Mouse (Mus musculus): Measurements from ENCODE around the gene C4bp. TPM values are rescaled to one million over a fixed set of nuclear protein-coding genes. Genes with fewer than 3 reads are reported as not detected.

The C4bp gene
- total and polyA plus RNA-seq, 3 experiments = not detected

DNA sequence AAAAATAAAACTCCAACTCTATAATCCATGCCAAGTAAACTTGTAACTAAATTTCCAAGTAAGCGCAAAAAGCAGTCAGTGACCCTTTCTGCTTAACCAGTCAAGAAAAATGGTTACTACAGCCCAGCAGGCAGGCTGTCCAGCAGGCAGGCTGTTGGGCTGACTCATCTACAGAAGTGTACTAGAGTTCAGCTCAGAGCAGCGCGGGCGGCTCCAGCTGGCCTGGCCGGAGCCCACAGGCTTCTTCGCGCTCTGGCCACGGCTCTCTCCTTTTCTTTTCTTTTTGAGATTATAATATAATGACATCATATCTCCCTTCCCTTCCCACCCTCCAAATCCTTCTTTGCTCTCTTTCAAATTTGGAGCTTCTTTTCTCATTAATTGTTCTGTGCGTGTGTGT lies 72.8 kb downstream of the C4bp start:
- Histone ChIP-seq H3K36me3 (ENCODE audit: control insufficient read depth in 1 of 2, insufficient read depth in 2 of 2, low read length in 2 of 2) (no peaks in the 10 kb centered on the region), H3K27ac (ENCODE audit: control insufficient read depth, low read depth, low read length) (no peak overlapping the region), H3K27me3 (ENCODE audit: control insufficient read depth in 1 of 2, insufficient read depth in 2 of 2, low read length in 2 of 2) (peaks cover 3% of the 10 kb centered on the region in 2 experiments; a peak in 3 of 4 replicates), H3K9ac (ENCODE audit: control insufficient read depth, low read depth, low read length, poor library complexity, severe bottlenecking) (no peak overlapping the region), H3K79me2 (ENCODE audit: control insufficient read depth, insufficient read depth, low read length, poor library complexity) (no peaks in the 10 kb centered on the region), H3K9me3 (replicated peaks; ENCODE audit: insufficient read depth, low read length) (no peaks in the 10 kb centered on the region), H3K4me1 (ENCODE audit: control insufficient read depth in 1 of 2, insufficient read depth in 2 of 2, low read length in 2 of 2) (no peaks in the 10 kb centered on the region), H3K4me3 (ENCODE audit: control insufficient read depth in 1 of 2, insufficient read depth in 1 of 2, low read depth in 2 of 2, low read length in 2 of 2) (no peak overlapping the region)
- no peak for DNase-seq (ENCODE audit: low read depth, low spot score)
- no peak for TF ChIP-seq ETS1 (IDR thresholded peaks at IDR 0.05; ENCODE audit: low read depth, low read length)
- no peak for TF ChIP-seq MAFK (IDR thresholded peaks at IDR 0.05; ENCODE audit: borderline replicate concordance, low read depth, low read length)
- no peak for TF ChIP-seq KAT2A (conservative IDR thresholded peaks at IDR 0.05; ENCODE audit: low read depth, low read length)
- TF ChIP-seq TAL1 (IDR thresholded peaks at IDR 0.05; ENCODE audit: low read length) = no peak
- TF ChIP-seq ZKSCAN1 (IDR thresholded peaks at IDR 0.05; ENCODE audit: low read depth, low read length) = no peak
- TF ChIP-seq RAD21 (IDR thresholded peaks at IDR 0.05; ENCODE audit: low read depth, low read length) = no peak
- no peak for TF ChIP-seq JUND (IDR thresholded peaks at IDR 0.05; ENCODE audit: low read depth, low read length)
- TF ChIP-seq E2F4 (IDR thresholded peaks at IDR 0.05; ENCODE audit: borderline replicate concordance, low read depth, low read length) = no peak

Other genes starting within 250 kb of the C4bp start
- not detected in 2 replicates for gene Cd55b, start 238.6 kb downstream of the C4bp start, total RNA-seq (2012; rRNA removed)
- gene Cd55b, start 238.6 kb downstream of the C4bp start, polyA plus RNA-seq (2012; ENCODE audit: insufficient read depth in 1 of 2, insufficient read length in 2 of 2, low read depth in 1 of 2, low replicate concordance in 2 of 2, missing spikeins in 1 of 2) = not detected
- 18.3 and 20.2 TPM in 2 replicates for gene Cd55, start 198.9 kb downstream of the C4bp start, total RNA-seq (2012; rRNA removed)
- gene Cd55, start 198.9 kb downstream of the C4bp start, polyA plus RNA-seq (2012; ENCODE audit: insufficient read depth in 1 of 2, insufficient read length in 2 of 2, low read depth in 1 of 2, low replicate concordance in 2 of 2, missing spikeins in 1 of 2) = 10 to 100 TPM in 1 of 2 experiments, not detected in 1; 12.8 TPM
- gene Zp3r, start 32.0 kb downstream of the C4bp start, total RNA-seq (2012; rRNA removed) = not detected in 2 replicates
- not detected for gene Zp3r, start 32.0 kb downstream of the C4bp start, polyA plus RNA-seq (2012; ENCODE audit: insufficient read depth in 1 of 2, insufficient read length in 2 of 2, low read depth in 1 of 2, low replicate concordance in 2 of 2, missing spikeins in 1 of 2)
- gene Gm29427, start 54.2 kb upstream of the C4bp start, total RNA-seq (2012; rRNA removed) = not detected in 2 replicates
- not detected for gene Gm29427, start 54.2 kb upstream of the C4bp start, polyA plus RNA-seq (2012; ENCODE audit: insufficient read depth in 1 of 2, insufficient read length in 2 of 2, low read depth in 1 of 2, low replicate concordance in 2 of 2, missing spikeins in 1 of 2)
- 7.1 and 8.6 TPM in 2 replicates for gene Yod1, start 55.7 kb upstream of the C4bp start, total RNA-seq (2012; rRNA removed)
- 1 to 10 TPM in 1 of 2 experiments, not detected in 1; 6.1 TPM for gene Yod1, start 55.7 kb upstream of the C4bp start, polyA plus RNA-seq (2012; ENCODE audit: insufficient read depth in 1 of 2, insufficient read length in 2 of 2, low read depth in 1 of 2, low replicate concordance in 2 of 2, missing spikeins in 1 of 2)
- 11.3 and 13.6 TPM in 2 replicates for gene Pfkfb2, start 67.6 kb upstream of the C4bp start, total RNA-seq (2012; rRNA removed)
- 10 to 100 TPM in 1 of 2 experiments, not detected in 1; 13.9 TPM for gene Pfkfb2, start 67.6 kb upstream of the C4bp start, polyA plus RNA-seq (2012; ENCODE audit: insufficient read depth in 1 of 2, insufficient read length in 2 of 2, low read depth in 1 of 2, low replicate concordance in 2 of 2, missing spikeins in 1 of 2)
- gene AA986860, start 70.3 kb upstream of the C4bp start, total RNA-seq (2012; rRNA removed) = 0.31 and 0.39 TPM in 2 replicates
- under 1 TPM in 1 of 2 experiments, not detected in 1; 0.58 TPM for gene AA986860, start 70.3 kb upstream of the C4bp start, polyA plus RNA-seq (2012; ENCODE audit: insufficient read depth in 1 of 2, insufficient read length in 2 of 2, low read depth in 1 of 2, low replicate concordance in 2 of 2, missing spikeins in 1 of 2)
- gene Fcamr, start 139.3 kb upstream of the C4bp start, total RNA-seq (2012; rRNA removed) = not detected in 2 replicates
- gene Fcamr, start 139.3 kb upstream of the C4bp start, polyA plus RNA-seq (2012; ENCODE audit: insufficient read depth in 1 of 2, insufficient read length in 2 of 2, low read depth in 1 of 2, low replicate concordance in 2 of 2, missing spikeins in 1 of 2) = not detected
- gene Pigr, start 165.1 kb upstream of the C4bp start, total RNA-seq (2012; rRNA removed) = not detected in 2 replicates
- not detected for gene Pigr, start 165.1 kb upstream of the C4bp start, polyA plus RNA-seq (2012; ENCODE audit: insufficient read depth in 1 of 2, insufficient read length in 2 of 2, low read depth in 1 of 2, low replicate concordance in 2 of 2, missing spikeins in 1 of 2)
- gene Fcmr, start 204.0 kb upstream of the C4bp start, total RNA-seq (2012; rRNA removed) = not detected in 2 replicates
- not detected for gene Fcmr, start 204.0 kb upstream of the C4bp start, polyA plus RNA-seq (2012; ENCODE audit: insufficient read depth in 1 of 2, insufficient read length in 2 of 2, low read depth in 1 of 2, low replicate concordance in 2 of 2, missing spikeins in 1 of 2)
- gene Il24, start 225.8 kb upstream of the C4bp start, total RNA-seq (2012; rRNA removed) = not detected in 2 replicates
- gene Il24, start 225.8 kb upstream of the C4bp start, polyA plus RNA-seq (2012; ENCODE audit: insufficient read depth in 1 of 2, insufficient read length in 2 of 2, low read depth in 1 of 2, low replicate concordance in 2 of 2, missing spikeins in 1 of 2) = not detected
- not detected in 2 replicates for gene Il20, start 249.8 kb upstream of the C4bp start, total RNA-seq (2012; rRNA removed)
- not detected for gene Il20, start 249.8 kb upstream of the C4bp start, polyA plus RNA-seq (2012; ENCODE audit: insufficient read depth in 1 of 2, insufficient read length in 2 of 2, low read depth in 1 of 2, low replicate concordance in 2 of 2, missing spikeins in 1 of 2)